Mouse (Mus musculus) liver, embryonic 14.5 days (tissue): ENCODE results near the gene Mxra7. TPM values are rescaled to one million over a fixed set of nuclear protein-coding genes. Genes with fewer than 3 reads are reported as not detected.

Experiments
- ATAC-seq: fragments of 200-750 bp; cut with Nextera tagmentation; 2 replicates; pipeline ENCODE4 v1.8.0; 2017; ENCODE audit warnings: moderate number of reproducible peaks, mild to moderate bottlenecking, moderate library complexity; ENCODE audit not compliant: insufficient read depth
- DNase-seq, 3 experiments: peaks; one replicate each; pipeline ENCODE4 v3.0.0-alpha.2; 2012 to 2013; ENCODE audit warnings: low read depth in 3 of 3, low spot score in 3 of 3
- H3K27ac ChIP-seq: fragments of 300-500 bp; sonication (generic); 2 replicates; pipeline ENCODE4 v1.5.1; 2014; ENCODE audit warnings: moderate library complexity, mild to moderate bottlenecking, control low read depth, inconsistent platforms
- H3K27me3 ChIP-seq: fragments of 300-500 bp; sonication (generic); 2 replicates; pipeline ENCODE4 v1.6.1; 2014; ENCODE audit warnings: mild to moderate bottlenecking, low read length, moderate library complexity; ENCODE audit not compliant: control insufficient read depth, insufficient read depth
- H3K36me3 ChIP-seq: fragments of 300-500 bp; sonication (generic); replicated peaks from 2 replicates; pipeline ENCODE4 v1.6.1; 2014; ENCODE audit warnings: low read depth; ENCODE audit not compliant: control insufficient read depth, insufficient read depth
- H3K4me1 ChIP-seq, 2 experiments: fragments of 200-500 bp in 1 of 2; fragments of 300-500 bp in 1 of 2; sonication (generic) in 1 of 2; replicated peaks; 2 replicates each; pipeline ENCODE4 v1.6.1; 2012 to 2014; ENCODE audit warnings: antibody characterized with exemption in 1 of 2, inconsistent platforms in 1 of 2, low read length in 1 of 2; ENCODE audit not compliant: control insufficient read depth in 2 of 2, insufficient read depth in 2 of 2
- H3K4me2 ChIP-seq: fragments of 300-500 bp; sonication (generic); 2 replicates; pipeline ENCODE4 v1.6.1; 2014; ENCODE audit warnings: low read depth, mild to moderate bottlenecking, control low read depth, moderate library complexity
- H3K4me3 ChIP-seq, 2 experiments: fragments of 200-500 bp in 1 of 2; fragments of 300-500 bp in 1 of 2; sonication (generic) in 1 of 2; 2 replicates each; pipeline ENCODE4 v1.5.1; 2012 to 2014; ENCODE audit warnings: low read depth in 2 of 2, low read length in 2 of 2, mild to moderate bottlenecking in 2 of 2, control low read depth in 1 of 2, inconsistent platforms in 1 of 2, moderate library complexity in 1 of 2; ENCODE audit not compliant: insufficient read depth in 1 of 2
- H3K9ac ChIP-seq: fragments of 300-500 bp; sonication (generic); replicated peaks from 2 replicates; pipeline ENCODE4 v1.6.1; 2014; ENCODE audit warnings: mild to moderate bottlenecking, control low read depth, moderate library complexity
- H3K9me3 ChIP-seq: fragments of 300-500 bp; sonication (generic); 2 replicates; pipeline ENCODE4 v1.6.1; 2016; ENCODE audit warnings: low read length, mixed read lengths; ENCODE audit not compliant: control insufficient read depth
- CTCF ChIP-seq: IDR thresholded peaks from 2 replicates; pipeline ENCODE4 v1.5.1; 2016; ENCODE audit warnings: antibody characterized with exemption, low read depth, control low read depth
- EP300 ChIP-seq: IDR thresholded peaks from 2 replicates; pipeline ENCODE4 v1.6.1; 2016; ENCODE audit warnings: antibody characterized with exemption, low read depth
- WGBS: fragments of 180-500 bp; shearing (Covaris S2); extraction: QIAGEN DNeasy Blood & Tissue Kit; methylation state at CpG from one replicate; pipeline ENCODE4 v1.1.7; 2014; ENCODE audit not compliant: insufficient replicate concordance; 5-methylcytosine and 5-hydroxymethylcytosine counted together
- polyA plus RNA-seq, 2 experiments: library from polyadenylated mRNA; depleted of rRNA in 1 of 2; stranded (reverse) in 1 of 2; unstranded in 1 of 2; fragments of >200 nt; fragmentation: Nextera tagmentation in 1 of 2; extraction: Ambion mirVana in 1 of 2; gene quantifications; 2 replicates each; pipeline versions ENCODE4 v1.2.1 to v1.2.3; 2012 to 2014

Gene Mxra7
- polyA plus RNA-seq, 2 experiments, result 1.1 to 1.3 TPM

DNA sequence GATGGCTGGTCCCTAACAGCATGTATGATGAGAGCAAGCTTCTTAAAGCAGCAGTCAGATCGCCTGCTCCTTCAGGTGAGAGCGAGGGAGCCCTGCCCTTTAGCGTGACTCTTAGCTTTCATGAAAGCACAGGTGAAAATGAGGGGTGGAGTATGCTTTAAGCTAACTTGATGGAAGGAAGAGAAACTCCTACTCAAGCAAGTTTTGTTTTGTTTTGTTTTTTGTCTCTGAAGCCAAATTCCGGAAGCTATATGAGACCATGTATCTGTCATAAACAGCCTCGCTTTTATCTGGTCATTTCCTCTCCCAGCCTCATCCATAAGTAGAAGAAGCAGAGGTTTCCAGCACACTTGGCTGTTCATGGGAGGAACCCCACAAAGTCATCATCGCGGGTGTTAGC lies 52.4 kb downstream of the Mxra7 start, which contains the start of gene St6galnac1:
Gene St6galnac1, minus strand, starts transcription at position 101 of the 400 bp plus-strand sequence.
- Histone ChIP-seq H3K27me3 (no peaks in the 10 kb centered on the region), H3K4me1 (no peaks in the 10 kb centered on the region), H3K4me2 (no peak within 1 kb of the TSS), H3K9me3 (no peaks in the 10 kb centered on the region), H3K27ac (no peak within 1 kb of the TSS), H3K9ac (no peak within 1 kb of the TSS), H3K4me3 (no peak within 1 kb of the TSS), H3K36me3 (no peaks in the 10 kb centered on the region)
- ATAC-seq (no peak), DNase-seq (no peak)
- TF ChIP-seq EP300, result no peak
- TF ChIP-seq CTCF, result no peak
- 65% methylated on average over 7 of the region's 7 CpGs for WGBS

DNA sequence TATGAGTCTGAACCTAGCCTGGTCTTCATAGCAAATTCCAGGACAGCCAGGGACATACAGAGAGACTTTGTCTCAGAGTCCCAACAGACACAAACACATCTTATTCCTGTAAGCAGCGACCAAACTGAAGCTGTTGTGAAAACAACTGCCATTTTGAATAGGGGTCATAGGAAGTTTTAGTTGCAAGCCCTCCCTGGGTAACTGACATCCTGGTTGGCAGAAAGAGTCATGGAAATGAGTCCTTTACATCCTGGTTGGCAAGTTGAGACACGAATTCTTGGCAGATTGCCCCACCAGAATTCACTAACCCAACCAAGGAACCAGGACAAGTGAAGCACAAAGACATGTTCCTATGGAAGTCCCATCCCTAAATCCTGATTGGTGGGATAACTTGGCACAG lies 54.6 kb downstream of the Mxra7 start:
- Histone ChIP-seq H3K36me3 (no peaks in the 10 kb centered on the region), H3K27me3 (no peaks in the 10 kb centered on the region), H3K9ac (no peak overlapping the region), H3K4me3 (no peak overlapping the region), H3K27ac (no peak overlapping the region), H3K9me3 (no peaks in the 10 kb centered on the region), H3K4me1 (no peaks in the 10 kb centered on the region), H3K4me2 (no peak overlapping the region)
- ATAC-seq (no peak), DNase-seq (no peak)
- 28% methylated on average over 2 of the region's 2 CpGs for WGBS
- TF ChIP-seq EP300 (no peak), CTCF (no peak)

GRCm38 (mm10) chr11:116769873-116770272 lies 58.0 kb downstream of the Mxra7 start:
- H3K4me3 ChIP-seq, result no peak overlapping the region
- WGBS, result 56% methylated on average over 5 of the region's 5 CpGs
- H3K27me3 ChIP-seq, result no peaks in the 10 kb centered on the region
- H3K9ac ChIP-seq, result no peak overlapping the region
- H3K4me2 ChIP-seq, result no peak overlapping the region
- no peak overlapping the region for H3K27ac ChIP-seq
- no peaks in the 10 kb centered on the region for H3K9me3 ChIP-seq
- H3K4me1 ChIP-seq, result no peaks in the 10 kb centered on the region
- no peaks in the 10 kb centered on the region for H3K36me3 ChIP-seq
- TF ChIP-seq CTCF, result no peak
- TF ChIP-seq EP300, result no peak
- DNase-seq (no peak), ATAC-seq (no peak)

- H3K4me2 ChIP-seq, result no peak overlapping the region
- H3K27ac ChIP-seq, result no peak overlapping the region
- H3K4me1 ChIP-seq, result no peaks in the 10 kb centered on the region
- H3K27me3 ChIP-seq, result no peaks in the 10 kb centered on the region
- H3K9me3 ChIP-seq, result no peaks in the 10 kb centered on the region
- DNase-seq, result no peak
- H3K36me3 ChIP-seq, result no peaks in the 10 kb centered on the region
- no peak overlapping the region for H3K4me3 ChIP-seq
- 67% methylated on average over 2 of the region's 2 CpGs for WGBS
- no peak for ATAC-seq
- no peak overlapping the region for H3K9ac ChIP-seq
- TF ChIP-seq CTCF, result no peak
- no peak for TF ChIP-seq EP300
Observed at GRCm38 (mm10) chr11:116764946-116765345, 62.9 kb downstream of the Mxra7 start.

DNA sequence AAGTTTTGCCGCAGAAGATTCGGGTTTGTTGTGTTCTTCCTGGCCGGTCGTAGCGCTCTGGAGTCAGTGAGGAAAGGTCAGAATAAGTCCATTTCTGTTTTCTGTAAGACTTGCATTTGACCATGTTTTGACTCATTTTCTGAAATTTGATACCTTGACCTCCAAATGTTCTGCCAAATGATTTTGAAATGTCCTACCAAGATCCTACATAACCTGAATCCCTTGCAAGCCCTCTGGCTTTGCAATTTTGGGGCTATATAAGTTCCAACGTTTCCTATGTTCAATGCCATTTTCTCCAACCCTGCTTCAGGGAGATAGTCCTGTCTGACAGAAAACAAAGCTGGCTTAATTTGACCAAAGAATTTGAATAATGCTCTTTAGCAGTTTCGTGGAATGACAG lies 63.5 kb downstream of the Mxra7 start:
- no peak overlapping the region for H3K9ac ChIP-seq
- no peak overlapping the region for H3K27ac ChIP-seq
- no peak for DNase-seq
- no peak for TF ChIP-seq CTCF
- H3K36me3 ChIP-seq, result no peaks in the 10 kb centered on the region
- H3K9me3 ChIP-seq, result no peaks in the 10 kb centered on the region
- no peak overlapping the region for H3K4me3 ChIP-seq
- H3K4me1 ChIP-seq, result no peaks in the 10 kb centered on the region
- H3K27me3 ChIP-seq, result no peaks in the 10 kb centered on the region
- no peak overlapping the region for H3K4me2 ChIP-seq
- ATAC-seq, result no peak
- 74% methylated on average over 7 of the region's 7 CpGs for WGBS
